Mouse (Mus musculus): Measurements from ENCODE around the gene 1700061G19Rik.
"Not testable (repeated sequence)": the region's sequence is repeated elsewhere in the genome, so short reads cannot be mapped to it uniquely, and the experiment has no call there.

Gene 1700061G19Rik

DNA sequence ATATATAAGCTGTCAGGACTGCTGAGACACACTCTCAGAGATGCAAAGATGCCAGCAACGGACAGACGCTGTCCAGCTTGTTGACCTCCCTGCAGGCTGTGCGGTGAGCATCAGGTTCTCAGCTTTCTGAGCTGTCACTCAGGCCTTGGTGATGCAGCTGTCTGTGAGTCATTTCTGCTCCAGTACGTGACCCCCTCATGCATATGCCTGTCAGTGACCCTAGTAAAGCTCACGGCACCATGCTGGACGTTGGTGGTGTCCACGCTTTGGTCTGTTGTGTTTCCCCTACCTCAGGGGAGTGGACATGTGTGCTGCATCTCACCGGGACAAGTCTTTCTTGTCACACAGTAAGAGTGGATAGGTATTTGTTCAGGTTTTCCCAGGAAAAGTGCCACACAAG lies 3.5 kb upstream of the 1700061G19Rik start:
- DNase-seq (ENCODE audit: low spot score) = no peak

DNA sequence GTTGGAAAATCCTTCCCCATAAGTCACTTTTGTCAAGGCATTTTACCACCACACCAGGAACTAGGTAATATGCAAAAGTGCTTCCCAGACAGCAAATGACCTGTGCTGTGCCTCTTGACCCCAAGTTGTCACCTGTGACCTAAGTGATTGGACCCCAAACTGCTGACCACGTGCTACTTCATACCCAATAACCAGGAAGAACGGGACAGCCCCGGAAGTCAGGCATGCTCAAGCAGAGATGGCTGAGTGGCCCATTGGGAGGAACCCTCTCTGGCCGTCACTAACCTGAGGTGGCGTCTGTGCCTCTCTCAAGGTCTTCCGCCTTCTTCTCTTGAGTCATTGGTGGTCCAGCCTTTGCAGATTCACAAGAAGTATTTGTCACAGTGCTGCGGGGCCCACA lies 2.8 kb upstream of the 1700061G19Rik start:
- no peak for DNase-seq (ENCODE audit: low spot score)

DNA sequence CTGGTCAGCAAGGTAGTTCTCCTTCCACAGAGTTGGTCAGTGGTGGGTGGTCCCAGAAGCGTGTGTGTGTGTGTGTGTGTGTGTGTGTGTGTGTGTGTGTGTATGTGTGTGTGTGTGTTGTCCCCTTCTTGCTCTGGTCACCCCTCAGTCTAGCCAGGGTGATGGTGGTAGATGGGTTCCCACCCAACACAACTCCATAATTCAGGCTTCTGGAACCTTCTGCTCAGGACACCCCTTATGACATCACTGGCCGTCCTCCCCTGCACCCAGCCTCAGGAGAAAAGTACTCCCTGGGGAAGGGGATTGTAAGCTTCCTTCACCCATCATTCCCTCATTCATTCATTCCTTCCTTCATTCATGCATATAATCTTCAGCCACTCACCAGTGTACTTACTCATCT lies 1.0 kb upstream of the 1700061G19Rik start, which contains the start of gene Acsbg2:
Gene Acsbg2, minus strand, starts transcription at position 211 of the 400 bp plus-strand sequence.
- no peak for DNase-seq (ENCODE audit: low spot score)

DNA sequence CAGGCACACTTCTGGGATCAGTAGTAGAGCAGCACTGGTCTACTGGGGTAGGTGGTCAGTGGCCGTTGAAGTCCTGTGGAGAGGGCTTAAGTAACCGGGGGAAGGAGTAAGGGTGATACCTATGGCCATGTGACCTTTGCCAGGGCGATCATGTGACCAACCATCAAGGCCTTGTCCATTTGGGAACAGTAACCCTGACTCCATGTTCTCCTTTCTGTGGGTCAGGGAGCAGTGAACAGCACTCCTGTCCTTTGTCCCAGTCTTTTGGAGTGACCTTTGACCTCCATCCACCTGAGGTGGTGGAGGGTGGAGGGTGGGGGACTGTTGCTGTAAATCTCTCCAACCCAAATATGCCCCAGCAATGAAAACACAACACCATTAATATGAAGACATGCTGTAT lies 1.2 kb downstream of the 1700061G19Rik start:
- DNase-seq (ENCODE audit: low spot score) = no peak

DNA sequence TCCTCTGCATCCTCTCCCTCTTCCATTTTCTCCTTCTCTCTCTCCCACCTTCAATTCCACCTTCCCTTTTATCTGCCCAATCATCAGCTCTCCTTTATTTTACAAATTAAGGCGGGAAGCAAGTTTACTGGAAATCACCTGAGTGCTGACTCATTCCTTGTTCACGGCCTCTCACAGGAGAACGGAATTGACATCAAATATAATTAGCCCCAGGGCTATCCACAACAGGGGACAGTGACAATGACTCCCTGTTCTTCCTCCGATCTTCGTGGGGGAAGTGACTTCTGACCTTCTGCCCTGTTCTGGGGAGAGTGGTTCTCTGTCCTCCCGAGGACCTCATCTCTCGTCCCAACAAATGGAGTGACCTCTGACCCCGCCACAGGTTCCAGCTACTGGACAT lies 1.7 kb downstream of the 1700061G19Rik start:
- DNase-seq (ENCODE audit: low spot score) = no peak

DNA sequence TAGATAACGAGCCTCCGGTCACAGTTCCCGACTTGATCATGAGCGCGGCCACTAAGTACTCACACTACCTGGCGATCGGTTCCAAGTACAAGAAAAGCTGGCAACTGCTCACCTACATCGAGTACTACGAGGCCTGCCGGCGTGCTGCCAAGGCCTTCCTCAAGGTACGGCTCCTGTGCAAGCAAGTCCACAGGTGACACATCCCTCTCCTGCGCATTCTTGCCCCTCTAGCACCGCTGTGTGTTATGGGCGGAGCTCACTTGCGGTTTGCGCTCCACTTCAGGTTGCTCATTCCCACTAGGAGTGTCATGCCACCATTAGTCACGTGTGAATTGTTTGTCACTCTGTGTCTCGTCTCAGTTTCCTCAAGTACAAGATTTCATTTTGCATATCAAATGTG lies 2.1 kb downstream of the 1700061G19Rik start:
- no peak for DNase-seq (ENCODE audit: low spot score)

DNA sequence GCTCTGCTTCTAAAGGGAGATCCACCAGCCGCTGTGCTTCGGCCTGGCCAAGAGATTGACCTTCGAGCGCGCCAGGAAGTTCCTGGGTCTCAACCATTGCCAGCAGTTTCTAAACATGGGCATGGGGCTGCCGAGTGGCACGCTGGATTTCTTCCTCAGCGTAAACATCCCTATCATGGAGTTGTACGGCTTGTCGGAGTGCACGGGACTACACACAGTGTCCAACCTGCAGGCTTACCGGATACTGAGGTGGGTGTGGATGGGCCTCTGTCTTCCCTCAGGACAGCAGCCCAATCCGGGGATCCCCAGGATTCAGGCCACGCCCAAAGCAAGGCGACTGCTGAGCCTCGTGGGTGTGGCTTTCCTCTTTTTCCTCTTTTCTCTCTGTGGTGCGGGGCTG lies 8.3 kb downstream of the 1700061G19Rik start:
- DNase-seq (ENCODE audit: low spot score) = peak; percentile 32

DNA sequence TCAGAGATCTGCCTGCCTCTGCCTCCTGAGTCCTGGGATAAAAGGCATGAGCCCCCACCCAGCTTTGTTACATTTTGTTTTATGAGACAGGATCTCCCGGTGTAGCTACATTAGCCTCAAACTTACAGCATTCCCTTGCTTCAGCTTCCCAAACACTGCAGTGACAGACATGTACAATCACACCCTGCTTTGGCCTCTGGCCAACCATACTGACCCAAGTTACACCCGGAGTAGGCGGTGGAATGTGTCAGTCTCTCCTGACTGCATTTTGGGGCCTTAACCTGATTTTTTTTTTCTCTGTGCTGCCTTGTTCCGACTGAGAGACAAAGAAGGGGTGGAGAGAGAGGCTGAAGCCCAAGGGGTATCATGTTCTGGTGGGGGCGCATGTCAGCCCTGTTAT lies 9.1 kb downstream of the 1700061G19Rik start:
- DNase-seq (ENCODE audit: low spot score) = peak; percentile 51

DNA sequence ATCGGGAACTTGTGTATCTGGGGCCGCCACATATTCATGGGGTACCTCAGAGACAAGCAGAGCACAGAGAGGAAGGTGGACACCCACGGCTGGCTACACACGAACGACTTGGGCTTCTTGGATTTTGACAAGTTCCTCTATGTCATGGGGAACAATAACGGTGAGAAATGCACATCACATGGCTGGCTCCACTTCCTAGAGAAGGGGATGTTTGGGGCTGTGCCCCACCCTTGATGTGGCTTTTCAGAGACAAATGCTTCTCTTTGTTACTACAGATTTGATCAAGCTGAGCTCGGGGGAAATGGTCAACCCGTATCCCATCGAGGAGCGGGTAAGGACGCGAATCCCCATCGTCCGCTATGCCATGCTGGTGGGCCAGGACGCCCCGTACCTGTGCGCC lies 9.5 kb downstream of the 1700061G19Rik start:
- no peak for DNase-seq (ENCODE audit: low spot score)

DNA sequence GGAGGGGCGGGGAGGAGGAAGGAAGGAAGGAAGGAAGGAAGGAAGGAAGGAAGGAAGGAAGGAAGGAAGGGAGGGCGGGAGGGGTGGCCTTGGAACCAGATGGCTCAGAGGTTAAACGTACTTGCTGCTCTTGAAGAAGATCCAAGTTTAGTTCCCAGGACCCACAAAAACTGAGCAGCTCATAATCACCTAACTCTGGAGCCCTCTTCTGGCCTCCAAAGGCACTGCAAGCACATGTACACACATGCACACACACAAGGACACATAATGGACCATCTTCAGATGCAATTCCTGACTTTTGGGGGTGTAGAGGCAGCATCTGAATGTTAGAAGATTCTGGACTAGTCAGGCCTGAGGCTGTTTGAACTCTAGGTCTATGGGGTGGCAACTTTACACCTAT lies 12.8 kb downstream of the 1700061G19Rik start:
- no peak for DNase-seq (ENCODE audit: low spot score)

DNA sequence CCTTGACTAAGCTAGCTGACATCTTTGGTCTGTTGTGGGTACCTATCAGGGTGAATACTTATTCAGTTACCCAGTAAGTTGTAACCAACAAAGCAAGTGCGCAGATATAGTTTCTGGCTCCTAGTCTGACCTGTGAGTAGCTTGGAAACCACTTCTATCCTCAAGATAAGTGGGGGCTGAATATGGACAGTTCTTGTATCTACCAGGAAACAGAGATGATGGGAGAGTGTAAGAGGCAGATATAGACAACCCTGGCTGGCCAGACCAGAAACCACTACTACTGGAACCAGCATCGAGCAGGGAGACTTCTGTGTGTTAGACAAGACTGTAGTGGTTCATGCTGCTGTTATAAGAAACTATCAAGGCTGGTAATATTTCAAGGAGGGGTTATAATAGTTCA lies 14.7 kb downstream of the 1700061G19Rik start:
- DNase-seq (ENCODE audit: low spot score) = no peak

DNA sequence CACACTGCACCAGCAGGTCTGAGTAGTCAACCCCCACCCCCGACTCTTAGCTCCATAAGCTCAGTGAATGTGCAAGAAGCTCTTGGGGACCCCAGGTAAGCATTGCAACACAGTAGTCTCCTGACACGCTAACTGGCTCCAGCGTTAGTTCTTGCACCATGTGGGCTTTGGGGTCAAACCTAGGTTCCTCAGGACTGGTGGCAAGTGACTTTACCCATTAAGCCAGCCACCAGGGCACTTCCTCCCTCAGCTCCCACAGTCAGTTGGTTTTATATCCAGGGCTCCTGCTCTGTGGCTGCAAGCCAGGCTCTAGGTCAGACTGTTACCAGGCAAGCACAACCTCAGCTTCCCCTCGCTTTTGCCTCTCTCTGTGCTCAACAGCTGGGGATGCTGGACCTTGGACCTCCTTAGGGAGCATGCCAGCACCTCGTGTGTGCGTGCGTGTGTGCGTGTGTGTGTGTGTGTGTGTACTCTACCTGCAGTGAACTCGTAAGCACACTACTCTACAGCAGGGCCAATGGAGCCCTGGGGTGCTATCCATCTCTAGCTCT lies 20.2 kb downstream of the 1700061G19Rik start:
- DNase-seq (ENCODE audit: low spot score) = no peak

DNA sequence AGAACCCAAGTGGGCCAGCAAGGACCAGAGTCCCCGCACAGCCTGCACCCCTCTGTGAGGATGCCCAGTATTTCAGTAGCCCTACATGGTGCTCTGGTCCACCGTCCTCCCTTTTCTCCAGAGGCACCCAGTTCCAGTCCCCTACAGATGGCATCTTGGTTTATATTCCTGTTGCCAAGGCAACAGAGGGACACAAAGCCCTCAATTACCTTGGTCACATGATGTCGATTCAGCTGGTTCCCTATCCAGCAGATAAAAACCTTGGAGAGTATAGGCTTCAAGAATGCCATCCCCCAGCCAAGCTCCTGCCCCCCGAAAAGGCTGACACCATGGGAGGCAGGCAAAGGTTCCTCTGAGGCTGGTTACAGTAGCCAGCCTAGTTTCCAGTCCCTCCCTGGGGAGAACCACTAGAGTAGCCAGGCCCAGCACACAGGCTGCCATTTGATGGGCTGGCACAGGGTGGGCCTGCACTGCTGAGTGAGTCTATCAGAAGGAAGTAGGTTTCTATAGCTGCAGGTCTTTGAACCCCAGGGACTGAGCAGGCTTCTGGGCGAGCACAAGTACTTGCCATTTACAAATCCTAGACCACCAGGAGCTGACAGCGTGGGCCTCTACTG lies 21.3 kb downstream of the 1700061G19Rik start:
- DNase-seq (ENCODE audit: low spot score) = no peak

DNA sequence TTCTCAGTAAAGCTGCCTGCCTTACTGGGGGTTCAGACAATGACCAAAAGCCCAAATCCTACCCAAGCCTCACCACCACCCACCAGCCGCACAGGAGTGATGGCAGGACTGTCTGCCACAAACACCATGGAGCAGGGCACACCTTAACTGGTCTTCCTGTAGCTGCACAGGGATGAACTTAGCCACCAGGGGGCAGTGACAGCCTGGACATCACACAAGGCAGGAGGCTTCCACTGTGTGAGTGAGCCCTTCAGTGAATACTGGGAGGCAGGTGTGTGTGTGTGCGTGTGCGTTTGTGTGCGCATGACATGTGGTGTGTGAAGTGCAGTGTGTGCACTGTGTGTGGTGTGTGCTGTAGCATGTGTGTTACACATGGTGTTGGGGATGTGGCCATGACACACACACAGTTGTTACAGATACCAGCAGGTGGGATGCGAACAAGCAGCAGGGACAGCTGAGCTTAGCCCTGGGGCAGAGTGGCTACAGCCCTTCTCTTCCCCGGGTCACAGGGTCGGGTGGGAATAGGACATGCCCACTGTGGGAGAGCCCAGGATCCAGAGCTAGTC lies 22.4 kb downstream of the 1700061G19Rik start:
- DNase-seq (ENCODE audit: low spot score) = peak; percentile 88

DNA sequence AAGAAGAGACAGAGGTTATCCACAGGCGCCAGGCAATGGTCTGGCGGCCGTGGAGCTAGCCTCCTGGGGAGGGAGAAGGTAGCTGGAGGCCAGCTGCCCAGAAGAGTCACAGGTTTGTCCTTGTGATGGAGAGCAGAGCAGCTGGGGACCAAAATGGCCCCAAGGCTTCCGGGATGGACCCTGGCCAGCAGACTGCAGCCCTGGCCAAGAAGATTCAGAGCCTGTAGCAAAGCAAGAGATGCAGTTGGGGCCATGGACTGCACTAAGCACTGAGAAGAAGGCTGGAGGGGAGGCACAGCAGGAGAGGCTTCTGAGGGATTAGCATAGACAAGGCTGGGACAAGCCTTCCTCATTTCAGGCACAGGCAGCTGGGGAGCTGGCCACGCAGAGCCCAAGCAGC lies 27.4 kb downstream of the 1700061G19Rik start:
- DNase-seq (ENCODE audit: low spot score) = no peak

DNA sequence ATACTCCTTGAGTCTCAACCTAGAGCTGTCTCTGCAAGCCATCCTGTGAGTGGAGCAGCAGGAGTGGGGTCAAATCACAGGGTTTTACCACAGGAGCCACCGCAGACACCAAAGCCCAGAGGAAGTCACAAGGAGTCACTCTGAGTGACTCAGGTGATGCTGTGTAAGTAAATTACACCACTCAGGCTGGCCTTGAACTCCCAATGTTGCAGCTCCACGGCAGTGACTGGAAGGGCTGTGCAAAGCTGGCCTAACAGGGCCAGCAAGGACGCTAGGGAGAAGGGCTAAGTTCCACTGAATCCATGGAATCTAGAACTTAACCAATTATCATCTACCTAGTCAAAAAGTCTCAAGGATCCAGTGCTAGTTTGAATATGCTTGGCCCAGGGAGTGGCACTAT lies 30.9 kb downstream of the 1700061G19Rik start:
- no peak for DNase-seq (ENCODE audit: low spot score)

DNA sequence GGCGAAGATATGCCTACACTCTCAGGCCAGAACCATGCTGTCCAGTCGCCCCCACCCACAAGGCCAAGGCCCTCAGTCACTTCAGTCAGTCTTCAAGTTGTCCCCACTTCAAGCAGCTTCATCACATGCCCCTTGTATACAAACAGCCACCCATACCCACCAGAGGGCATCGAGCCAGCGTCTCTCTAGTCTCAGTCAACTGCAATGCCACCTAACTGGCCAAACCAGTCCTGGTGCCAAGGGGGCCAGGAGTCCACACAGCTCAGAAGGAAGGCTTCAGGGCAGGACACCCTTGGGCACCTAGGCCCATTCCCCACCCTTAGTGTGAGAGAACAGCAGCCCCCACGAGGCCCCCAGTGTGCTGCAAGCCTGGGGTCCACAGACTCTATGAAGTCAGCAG lies 31.8 kb downstream of the 1700061G19Rik start:
- DNase-seq (ENCODE audit: low spot score) = peak; percentile 94

DNA sequence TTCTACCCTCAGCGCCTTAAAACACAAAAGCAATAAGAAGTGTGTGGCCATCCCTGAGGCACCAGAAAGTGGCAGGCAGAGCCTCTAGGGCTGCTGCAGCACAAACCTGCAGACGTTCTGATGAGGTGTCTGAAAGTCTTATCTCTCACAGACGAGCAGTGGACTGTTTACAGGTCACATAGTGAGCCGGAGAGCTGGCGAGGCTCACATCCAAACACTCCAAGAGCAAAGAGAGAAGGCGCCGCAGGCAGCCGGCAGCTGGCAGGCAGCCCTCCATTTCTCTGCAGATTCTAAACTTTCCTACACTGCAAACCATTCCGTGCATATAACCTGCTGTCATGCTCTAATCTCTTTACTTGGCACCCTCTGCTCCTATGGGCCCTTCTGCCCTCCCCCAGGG lies 32.6 kb downstream of the 1700061G19Rik start:
- peak; percentile 55 for DNase-seq (ENCODE audit: low spot score)

DNA sequence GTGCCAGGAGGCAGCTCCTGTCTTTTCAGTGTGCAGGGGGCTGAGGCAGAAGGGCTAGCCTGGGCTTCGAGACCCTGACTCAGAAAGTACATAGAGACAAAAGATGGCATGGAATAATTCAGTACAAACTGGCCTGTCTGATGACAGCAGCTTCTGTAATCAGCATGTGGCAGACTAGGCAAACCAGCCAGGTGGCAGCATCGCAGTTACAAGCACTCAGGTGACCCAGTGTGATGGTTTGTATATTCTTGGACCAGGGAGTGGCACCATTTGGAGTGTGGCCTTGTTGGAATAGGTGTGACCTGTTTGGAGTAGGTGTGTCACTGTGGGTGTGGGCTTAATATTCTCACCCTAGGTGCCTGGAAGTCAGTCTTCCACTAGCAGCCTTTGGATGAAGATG lies 34.5 kb downstream of the 1700061G19Rik start:
- not testable (repeated sequence) for DNase-seq (ENCODE audit: low spot score)

DNA sequence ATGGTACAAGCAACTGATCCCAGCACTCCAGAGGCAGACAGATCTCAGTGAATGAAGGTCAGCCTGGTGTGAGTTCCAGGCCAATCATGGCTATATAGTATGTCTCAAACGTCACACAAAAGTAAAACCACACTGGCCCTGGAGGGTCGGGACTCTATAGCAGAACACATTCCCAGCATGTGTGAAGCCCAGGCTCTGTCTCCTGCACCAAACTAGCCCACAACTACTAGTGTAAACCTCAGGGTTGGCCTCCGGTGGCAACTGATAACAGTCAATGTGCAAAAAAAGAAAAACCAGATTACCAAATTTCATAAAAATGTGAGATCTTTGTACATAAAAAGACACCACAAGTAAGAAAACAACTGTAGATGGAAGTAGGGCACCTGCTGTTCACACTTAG lies 37.7 kb downstream of the 1700061G19Rik start:
- no peak for DNase-seq (ENCODE audit: low spot score)

DNA sequence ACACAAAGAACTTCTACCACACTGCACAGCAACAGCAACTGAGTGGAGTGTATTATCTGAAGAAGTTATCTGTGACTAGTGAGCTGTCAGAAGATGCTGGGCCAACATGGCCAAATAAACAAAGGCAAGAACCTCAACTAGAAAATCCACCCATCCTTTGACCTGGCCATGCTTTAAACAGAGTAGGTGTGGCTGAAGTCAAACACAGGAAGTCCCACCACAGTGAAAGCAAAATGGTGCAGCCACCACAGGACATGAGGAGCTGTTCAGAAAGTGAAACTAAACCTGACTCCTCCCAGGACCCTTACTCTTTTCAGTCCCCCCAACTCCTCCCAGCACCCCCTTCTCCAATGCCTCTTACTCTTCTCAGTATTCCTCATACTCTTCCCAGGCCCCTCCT lies 38.2 kb downstream of the 1700061G19Rik start:
- DNase-seq (ENCODE audit: low spot score) = no peak

DNA sequence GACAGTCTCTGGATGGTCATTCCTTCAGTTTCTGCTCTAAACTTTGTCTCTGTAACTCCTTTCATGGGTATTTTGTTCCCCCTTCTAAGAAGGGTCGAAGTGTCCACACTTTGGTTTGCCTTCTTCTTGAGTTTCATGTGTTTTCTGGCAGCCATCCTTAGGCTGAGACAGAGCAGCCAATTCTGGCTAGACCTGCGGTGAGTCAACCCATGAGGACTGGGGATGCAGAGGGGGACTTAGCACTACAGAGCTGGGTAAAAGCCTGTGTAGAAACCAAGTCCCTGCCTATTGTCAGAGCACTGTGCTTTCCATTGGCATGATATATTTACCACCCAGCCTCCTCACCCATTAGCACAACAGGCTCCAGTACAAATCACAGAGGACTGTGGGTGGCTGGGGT lies 41.9 kb downstream of the 1700061G19Rik start:
- DNase-seq (ENCODE audit: low spot score) = no peak

DNA sequence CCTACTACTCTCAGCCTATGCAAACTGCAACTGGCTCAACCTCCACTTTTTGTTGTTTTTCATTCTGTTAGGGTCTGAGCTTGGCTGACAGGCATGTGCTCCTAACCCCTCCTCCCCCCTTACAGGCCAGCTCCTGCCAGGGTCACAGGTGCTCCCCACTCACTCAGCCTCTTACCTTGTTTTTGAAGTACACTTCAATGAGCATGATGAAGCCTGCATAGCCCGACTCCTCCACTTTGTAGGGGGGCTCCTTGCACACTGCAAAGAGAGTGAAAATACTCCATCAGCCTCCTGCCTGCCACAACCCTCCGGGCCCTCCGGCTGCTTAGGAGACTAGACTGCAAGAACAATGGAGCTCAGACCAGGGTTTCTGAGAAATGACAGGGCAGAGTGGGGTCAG lies 44.4 kb downstream of the 1700061G19Rik start:
- DNase-seq (ENCODE audit: low spot score) = no peak

DNA sequence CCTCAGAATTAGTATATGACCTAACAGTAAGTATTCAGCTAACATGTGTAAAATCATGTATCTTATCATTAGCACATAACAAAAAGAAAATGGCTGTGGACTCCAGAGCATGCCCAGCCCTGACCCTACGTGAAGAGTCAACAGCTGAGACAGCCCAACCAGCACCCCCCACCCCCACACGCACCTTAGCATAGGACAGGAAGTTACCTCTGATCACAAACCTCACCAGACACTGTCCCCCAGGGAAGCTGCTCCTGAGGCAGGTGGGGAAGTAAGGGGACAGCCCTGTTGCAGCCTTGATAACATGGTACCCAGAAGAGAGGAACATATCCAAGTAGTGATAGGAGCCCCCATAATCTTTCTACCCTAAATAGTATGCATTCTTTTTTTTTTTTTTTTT lies 50.7 kb downstream of the 1700061G19Rik start:
- no peak for DNase-seq (ENCODE audit: low spot score)

Measured in urinary bladder, postnatal 14 days (tissue).